Mouse (Mus musculus) stomach, embryonic 14.5 days (tissue): ENCODE data around the gene Cep85l. TPM values are rescaled to one million over a fixed set of nuclear protein-coding genes. Genes with fewer than 3 reads are reported as not detected.

Source experiments
- ATAC-seq: fragments of 200-750 bp; cut with Nextera tagmentation; 2 replicates; pipeline ENCODE4 v1.8.0; 2017; ENCODE audit warnings: low read depth, moderate TSS enrichment; ENCODE audit not compliant: insufficient number of reproducible peaks, insufficient read depth, low FRiP score
- H3K27ac ChIP-seq: fragments of 300-500 bp; sonication (generic); 2 replicates; pipeline ENCODE4 v1.5.1; 2014; ENCODE audit warnings: mild to moderate bottlenecking, low read length, moderate library complexity, mixed read lengths
- H3K27me3 ChIP-seq: fragments of 300-500 bp; sonication (generic); 2 replicates; pipeline ENCODE4 v1.6.1; 2014; ENCODE audit warnings: low read length, control low read depth, mixed read lengths; ENCODE audit not compliant: control insufficient read depth, insufficient read depth
- H3K36me3 ChIP-seq: fragments of 300-500 bp; sonication (generic); 2 replicates; pipeline ENCODE4 v1.6.1; 2014; ENCODE audit warnings: mild to moderate bottlenecking, control low read depth, low read length, moderate library complexity, mixed read lengths; ENCODE audit not compliant: control insufficient read depth, insufficient read depth
- H3K4me1 ChIP-seq: fragments of 300-500 bp; sonication (generic); 2 replicates; pipeline ENCODE4 v1.6.1; 2014; ENCODE audit warnings: low read length, control low read depth, mixed read lengths; ENCODE audit not compliant: control insufficient read depth, insufficient read depth
- H3K4me2 ChIP-seq: fragments of 300-500 bp; sonication (generic); replicated peaks from 2 replicates; pipeline ENCODE4 v1.6.1; 2014; ENCODE audit warnings: low read depth, low read length, control low read depth
- H3K4me3 ChIP-seq: fragments of 300-500 bp; sonication (generic); 2 replicates; pipeline ENCODE4 v1.5.1; 2014; ENCODE audit warnings: low read depth, low read length, control low read depth
- H3K9ac ChIP-seq: fragments of 300-500 bp; sonication (generic); replicated peaks from 2 replicates; pipeline ENCODE4 v1.6.1; 2014; ENCODE audit warnings: low read depth, mild to moderate bottlenecking, control low read depth, low read length, moderate library complexity, mixed read lengths
- H3K9me3 ChIP-seq: fragments of 300-500 bp; sonication (generic); 2 replicates; pipeline ENCODE4 v1.6.1; 2016; ENCODE audit warnings: low read depth, low read length, control low read depth; ENCODE audit not compliant: control insufficient read depth
- WGBS: fragments of 180-500 bp; shearing (Covaris S2); extraction: QIAGEN DNeasy Blood & Tissue Kit; methylation state at CpG from one replicate; pipeline ENCODE4 v1.1.7; 2014; 5-methylcytosine and 5-hydroxymethylcytosine counted together
- polyA plus RNA-seq: library from polyadenylated mRNA; unstranded; fragments of >200 nt; fragmentation: Nextera tagmentation; extraction: Ambion mirVana; gene quantifications from 2 replicates; pipeline ENCODE4 v1.2.1, GENCODE M21; 2014

The Cep85l gene
- polyA plus RNA-seq, 1 experiment from 2014 or later: 13.7 TPM

DNA sequence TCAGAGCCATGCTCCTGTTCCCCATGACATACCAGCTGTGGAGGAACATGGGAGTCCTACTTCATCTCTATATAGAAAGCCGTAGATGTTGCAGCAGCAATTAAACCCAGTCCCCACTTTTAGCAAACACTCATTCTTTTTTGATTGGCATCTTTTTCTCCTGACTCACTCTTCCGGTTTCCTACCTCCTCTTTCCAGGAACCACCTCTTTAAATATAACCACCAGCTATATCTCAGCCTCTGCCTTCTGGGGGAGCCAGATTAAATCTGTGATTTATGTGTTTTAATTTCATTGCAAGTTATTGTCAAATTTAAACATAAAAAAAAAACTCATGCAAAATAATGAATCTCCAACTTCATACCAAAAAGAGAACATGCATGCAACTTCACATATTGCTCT is 37.3 kb upstream of the Cep85l start:
- no peak overlapping the region for H3K4me2 ChIP-seq
- no peak for ATAC-seq
- H3K36me3 ChIP-seq: no peaks in the 10 kb centered on the region
- peaks cover 5% of the 10 kb centered on the region; the same call in 1 of the 2 replicates for H3K4me1 ChIP-seq
- no peak overlapping the region for H3K9ac ChIP-seq
- H3K4me3 ChIP-seq: no peak overlapping the region
- no peaks in the 10 kb centered on the region for H3K27me3 ChIP-seq
- H3K27ac ChIP-seq: 0 out of 2 replicates have a peak overlapping the region, but pooled peaks have one; percentile 39
- 55% methylated on average over 2 of the region's 2 CpGs for WGBS
- no peaks in the 10 kb centered on the region for H3K9me3 ChIP-seq

DNA sequence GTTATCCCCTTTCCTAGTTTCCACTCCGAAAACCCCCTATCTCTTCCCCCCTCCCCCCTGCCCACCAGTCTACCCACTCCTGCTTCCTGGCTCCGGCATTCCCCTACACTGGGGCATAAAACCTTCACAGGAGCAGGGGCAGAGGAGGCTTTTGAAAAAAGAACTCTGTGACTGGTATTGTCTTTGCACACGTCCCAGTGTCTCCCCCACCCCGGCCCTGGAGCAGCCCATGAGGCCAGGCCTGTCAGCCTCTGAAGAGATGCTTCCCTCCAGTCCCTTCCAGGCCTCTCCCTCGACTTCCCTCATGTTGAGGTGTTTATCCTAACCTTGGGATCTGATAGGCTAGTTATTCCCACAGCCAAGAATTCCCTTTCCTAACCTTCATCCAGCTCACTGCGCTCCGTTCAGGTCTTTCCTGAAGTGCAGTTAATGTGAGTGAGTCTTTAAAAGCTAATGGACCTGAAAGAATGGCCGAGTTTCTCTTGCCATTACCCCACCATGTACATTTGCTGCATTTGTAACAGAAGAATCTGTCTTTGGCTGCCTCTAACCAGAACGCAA is 36.5 kb upstream of the Cep85l start:
- Histone ChIP-seq H3K4me1 (peaks cover 5% of the 10 kb centered on the region; the same call in 1 of the 2 replicates), H3K36me3 (no peaks in the 10 kb centered on the region), H3K9me3 (no peaks in the 10 kb centered on the region), H3K4me2 (no peak overlapping the region), H3K27me3 (no peaks in the 10 kb centered on the region), H3K4me3 (no peak overlapping the region), H3K9ac (no peak overlapping the region), H3K27ac (0 out of 2 replicates have a peak overlapping the region, but pooled peaks have one; percentile 39)
- WGBS: 49% methylated on average over 9 of the region's 9 CpGs
- no peak for ATAC-seq

DNA sequence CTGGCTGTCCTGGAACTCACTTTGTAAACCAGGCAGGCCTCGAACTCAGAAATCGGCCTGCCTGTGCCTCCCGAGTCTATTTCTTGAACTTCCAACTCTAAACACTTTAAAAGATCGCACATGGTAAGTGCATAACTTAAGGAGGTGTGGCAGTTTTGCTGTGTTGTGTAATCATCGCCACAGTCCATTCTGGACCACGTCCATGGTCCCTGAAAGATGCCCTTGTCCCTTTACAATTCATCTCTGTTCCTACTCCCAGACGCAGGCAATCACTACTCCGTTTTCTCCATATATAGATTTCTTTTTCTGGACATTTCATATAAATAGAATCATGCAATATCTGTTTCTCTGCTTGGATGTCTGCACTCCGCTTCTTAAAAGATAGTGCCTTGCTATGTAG is 35.5 kb upstream of the Cep85l start:
- Histone ChIP-seq H3K4me3 (no peak overlapping the region), H3K27me3 (no peaks in the 10 kb centered on the region), H3K4me2 (no peak overlapping the region), H3K4me1 (peaks cover 5% of the 10 kb centered on the region; the same call in 1 of the 2 replicates), H3K36me3 (no peaks in the 10 kb centered on the region), H3K27ac (peak overlapping the region; percentile 77; the same call in 1 of the 2 replicates), H3K9ac (no peak overlapping the region), H3K9me3 (no peaks in the 10 kb centered on the region)
- WGBS: 72% methylated on average over 9 of the region's 9 CpGs
- no peak for ATAC-seq

DNA sequence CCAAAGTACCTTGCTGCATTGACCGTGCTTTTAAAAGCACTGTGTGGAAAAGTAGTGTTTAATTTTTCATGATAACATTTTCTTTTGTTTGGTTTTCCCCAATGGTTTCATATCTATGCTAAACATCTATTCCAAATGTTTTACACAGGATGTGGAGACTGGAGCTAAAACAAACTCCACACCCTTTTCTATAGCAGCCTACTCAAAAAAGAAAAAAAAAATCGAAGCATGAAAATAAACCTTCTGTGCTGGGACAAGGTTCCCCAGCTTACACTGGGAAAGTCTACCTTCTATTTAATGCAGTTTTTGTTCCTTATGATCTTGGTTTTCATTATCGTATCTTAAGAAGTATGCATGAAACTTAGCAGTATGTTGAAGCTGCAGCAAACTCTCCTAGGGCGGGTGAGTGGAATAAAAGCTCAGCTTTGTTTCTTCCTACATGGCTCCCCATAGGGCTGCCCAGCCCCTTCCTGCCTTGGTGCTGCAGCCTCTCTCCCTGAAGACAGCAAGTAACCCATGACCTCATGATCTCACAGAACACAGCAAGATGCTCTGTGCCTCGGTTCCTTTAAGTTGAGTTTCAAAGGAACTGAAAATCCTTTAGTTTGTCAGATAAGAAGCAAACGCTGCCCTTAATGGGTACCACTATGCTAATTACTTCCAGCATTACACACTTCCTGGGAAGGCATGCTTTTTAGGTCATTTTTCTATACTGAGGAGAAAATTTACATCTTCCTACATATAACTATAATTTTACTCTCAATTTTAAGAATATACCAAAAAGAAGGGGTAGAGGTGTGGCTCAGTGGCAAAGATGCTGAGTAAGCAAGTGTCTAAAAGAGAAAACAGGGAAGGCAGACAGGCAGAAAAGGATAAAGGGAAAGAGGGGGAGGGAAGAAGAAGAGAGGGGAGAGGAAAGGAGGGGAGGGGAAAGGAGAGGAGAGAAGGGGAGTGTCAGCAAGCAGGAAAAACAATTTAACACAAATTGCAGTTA is 34.6 kb upstream of the Cep85l start:
- 28% methylated on average over 6 of the region's 6 CpGs for WGBS
- H3K4me3 ChIP-seq: no peak overlapping the region
- peaks cover 5% of the 10 kb centered on the region; the same call in 1 of the 2 replicates for H3K4me1 ChIP-seq
- no peaks in the 10 kb centered on the region for H3K36me3 ChIP-seq
- H3K9ac ChIP-seq: no peak overlapping the region
- ATAC-seq: peak; percentile 84
- H3K9me3 ChIP-seq: no peaks in the 10 kb centered on the region
- H3K27ac ChIP-seq: peak overlapping the region; percentile 77
- no peak overlapping the region for H3K4me2 ChIP-seq
- H3K27me3 ChIP-seq: no peaks in the 10 kb centered on the region

- Histone ChIP-seq H3K4me3 (no peak overlapping the region), H3K27ac (peak overlapping the region; percentile 63; the same call in 1 of the 2 replicates), H3K4me1 (peaks cover 5% of the 10 kb centered on the region; the same call in 1 of the 2 replicates), H3K4me2 (no peak overlapping the region), H3K9ac (no peak overlapping the region), H3K9me3 (no peaks in the 10 kb centered on the region), H3K36me3 (no peaks in the 10 kb centered on the region), H3K27me3 (no peaks in the 10 kb centered on the region)
- 89% methylated on average over 3 of the region's 3 CpGs for WGBS
- no peak for ATAC-seq
Observed at GRCm38 (mm10) chr10:53412936-53413335, 33.2 kb upstream of the Cep85l start.

DNA sequence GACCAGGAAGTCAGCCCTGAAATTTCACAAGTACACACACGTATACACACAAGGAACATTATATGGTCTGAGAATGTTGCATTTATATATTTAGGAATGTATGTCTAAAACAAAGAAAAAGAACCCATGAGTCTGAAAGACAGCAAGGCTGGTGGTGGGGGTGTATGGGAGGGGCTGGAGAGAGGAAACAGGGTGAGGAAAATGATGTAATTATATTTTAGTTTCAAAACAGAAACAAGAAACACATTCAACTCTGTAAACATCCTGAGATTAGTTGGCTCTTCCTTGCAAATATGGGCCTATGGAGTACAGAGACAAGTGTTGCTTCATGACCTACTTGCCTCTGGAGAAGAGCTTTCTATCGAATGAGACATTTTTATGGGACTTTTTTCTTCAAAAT is 32.4 kb upstream of the Cep85l start:
- no peak for ATAC-seq
- Histone ChIP-seq H3K4me3 (no peak overlapping the region), H3K4me2 (no peak overlapping the region), H3K9ac (no peak overlapping the region), H3K27me3 (no peaks in the 10 kb centered on the region), H3K27ac (no peak overlapping the region), H3K36me3 (no peaks in the 10 kb centered on the region), H3K4me1 (peaks cover 5% of the 10 kb centered on the region; the same call in 1 of the 2 replicates), H3K9me3 (no peaks in the 10 kb centered on the region)
- 75% methylated on average over 2 of the region's 2 CpGs for WGBS

DNA sequence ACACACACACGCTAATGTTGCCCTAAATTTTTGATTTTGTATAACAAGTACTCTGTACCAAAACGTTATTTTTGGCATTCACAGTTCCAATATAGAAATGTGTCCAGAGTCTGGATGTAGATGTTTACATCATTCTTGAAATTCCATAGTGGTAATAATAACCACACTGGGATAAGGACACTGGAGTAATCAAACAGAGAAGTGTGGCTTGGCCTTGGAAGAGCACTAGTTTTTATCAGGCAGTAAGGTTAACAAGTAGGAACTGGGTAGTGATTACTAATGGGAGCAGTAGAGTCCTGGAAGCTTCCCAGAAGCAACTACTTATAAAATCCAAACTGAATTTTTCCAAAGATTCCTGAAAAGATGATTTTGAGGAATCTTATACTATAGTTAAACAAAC is 31.1 kb upstream of the Cep85l start:
- 56% methylated on average over 2 of the region's 2 CpGs for WGBS
- Histone ChIP-seq H3K4me1 (peaks cover 5% of the 10 kb centered on the region; the same call in 1 of the 2 replicates), H3K27me3 (no peaks in the 10 kb centered on the region), H3K36me3 (no peaks in the 10 kb centered on the region), H3K9ac (no peak overlapping the region), H3K4me2 (no peak overlapping the region), H3K27ac (no peak overlapping the region), H3K4me3 (no peak overlapping the region), H3K9me3 (no peaks in the 10 kb centered on the region)
- no peak for ATAC-seq

DNA sequence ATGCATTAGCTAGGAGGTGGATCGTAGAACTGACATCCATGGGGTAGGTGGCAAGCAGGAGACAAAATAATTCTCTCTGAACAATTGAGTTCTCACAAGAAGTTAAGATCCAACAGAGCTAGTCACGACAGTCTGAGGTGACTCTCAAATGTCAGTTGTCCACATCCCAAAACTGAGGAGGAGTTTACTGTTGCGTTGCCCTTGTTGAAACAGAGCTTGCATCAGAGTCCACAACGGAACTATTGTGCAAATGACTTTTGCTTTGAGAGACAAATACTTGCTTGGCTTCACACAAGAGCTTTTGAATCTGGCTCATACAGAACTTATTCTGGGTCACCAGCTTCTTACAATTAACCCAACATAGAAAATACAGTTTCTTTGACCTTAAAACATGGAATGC is 27.7 kb upstream of the Cep85l start:
- no peaks in the 10 kb centered on the region for H3K27me3 ChIP-seq
- no peak for ATAC-seq
- H3K9me3 ChIP-seq: no peaks in the 10 kb centered on the region
- H3K4me1 ChIP-seq: no peaks in the 10 kb centered on the region
- no peak overlapping the region for H3K9ac ChIP-seq
- H3K36me3 ChIP-seq: no peaks in the 10 kb centered on the region
- H3K4me3 ChIP-seq: no peak overlapping the region
- 83% methylated on average over 4 of the region's 4 CpGs for WGBS
- no peak overlapping the region for H3K27ac ChIP-seq
- no peak overlapping the region for H3K4me2 ChIP-seq
